Mouse (Mus musculus): ENCODE measurements around the gene Prss42.

GRCm38 (mm10) chr9:110810051-110810450 is 12.1 kb downstream of the Prss42 start:
- TF ChIP-seq POLR2A (IDR thresholded peaks at IDR 0.05; ENCODE audit: borderline replicate concordance, control insufficient read depth, low read depth, low read length) (no peak), CTCF (IDR thresholded peaks at IDR 0.05; ENCODE audit: control insufficient read depth, insufficient read depth, low read length) (no peak)

All from bone marrow, adult 2 months (tissue).